Mouse (Mus musculus): Measurements from ENCODE around the gene Igsf8. TPM values are rescaled to one million over a fixed set of nuclear protein-coding genes. Genes with fewer than 3 reads are reported as not detected.

The Igsf8 gene
- polyA plus RNA-seq, 1 experiment from 2014 or later = 142 TPM

GRCm38 (mm10) chr1:172309699-172310398, 48.4 kb downstream of the Igsf8 start:
- no peaks in the 10 kb centered on the region for H3K9me3 ChIP-seq
- H3K27ac ChIP-seq = peak overlapping the region; percentile 94
- H3K4me3 ChIP-seq = peak overlapping the region; percentile 47
- no peaks in the 10 kb centered on the region for H3K36me3 ChIP-seq
- peaks cover 77% of the 10 kb centered on the region for H3K4me1 ChIP-seq (replicated peaks)
- H3K27me3 ChIP-seq (ENCODE audit: insufficient read depth, poor library complexity, severe bottlenecking) = peaks cover 19% of the 10 kb centered on the region; the same call in 1 of the 2 replicates
- 6% methylated on average over 14 of the region's 14 CpGs for WGBS
- peak; percentile 94 for DNase-seq (ENCODE audit: low spot score)

GRCm38 (mm10) chr1:172311248-172311906, 49.9 kb downstream of the Igsf8 start:
- 5% methylated on average over 23 of the region's 23 CpGs for WGBS
- H3K4me1 ChIP-seq (replicated peaks) = peaks cover 85% of the 10 kb centered on the region
- no peaks in the 10 kb centered on the region for H3K9me3 ChIP-seq
- peaks cover 19% of the 10 kb centered on the region; the same call in 1 of the 2 replicates for H3K27me3 ChIP-seq (ENCODE audit: insufficient read depth, poor library complexity, severe bottlenecking)
- H3K36me3 ChIP-seq = peaks cover 6% of the 10 kb centered on the region
- H3K4me3 ChIP-seq = peak overlapping the region; percentile 81
- H3K27ac ChIP-seq = peak overlapping the region; percentile 92
- no peak for DNase-seq (ENCODE audit: low spot score)

- peak overlapping the region; percentile 92 for H3K27ac ChIP-seq
- no peaks in the 10 kb centered on the region for H3K9me3 ChIP-seq
- peaks cover 21% of the 10 kb centered on the region; the same call in 1 of the 2 replicates for H3K27me3 ChIP-seq (ENCODE audit: insufficient read depth, poor library complexity, severe bottlenecking)
- WGBS = under 1% methylated on average over 54 of the region's 55 CpGs
- peak; percentile 91 for DNase-seq (ENCODE audit: low spot score)
- peak overlapping the region; percentile 81 for H3K4me3 ChIP-seq
- peaks cover 82% of the 10 kb centered on the region for H3K4me1 ChIP-seq (replicated peaks)
- H3K36me3 ChIP-seq = peaks cover 13% of the 10 kb centered on the region
Measured at GRCm38 (mm10) chr1:172311921-172312767, 50.7 kb downstream of the Igsf8 start.

GRCm38 (mm10) chr1:172312768-172313561, 51.5 kb downstream of the Igsf8 start:
- no peak for DNase-seq (ENCODE audit: low spot score)
- no peaks in the 10 kb centered on the region for H3K9me3 ChIP-seq
- 17% methylated on average over 16 of the region's 16 CpGs for WGBS
- peak overlapping the region; percentile 81 for H3K4me3 ChIP-seq
- peak overlapping the region; percentile 92 for H3K27ac ChIP-seq
- H3K36me3 ChIP-seq = peaks cover 21% of the 10 kb centered on the region
- H3K27me3 ChIP-seq (ENCODE audit: insufficient read depth, poor library complexity, severe bottlenecking) = peaks cover 29% of the 10 kb centered on the region
- peaks cover 85% of the 10 kb centered on the region for H3K4me1 ChIP-seq (replicated peaks)

GRCm38 (mm10) chr1:172313613-172314411, 52.4 kb downstream of the Igsf8 start:
- DNase-seq (ENCODE audit: low spot score) = no peak
- Histone ChIP-seq H3K9me3 (no peaks in the 10 kb centered on the region), H3K4me1 (replicated peaks) (peaks cover 88% of the 10 kb centered on the region), H3K4me3 (peak overlapping the region; percentile 81), H3K36me3 (peaks cover 29% of the 10 kb centered on the region), H3K27ac (peak overlapping the region; percentile 92), H3K27me3 (ENCODE audit: insufficient read depth, poor library complexity, severe bottlenecking) (peaks cover 36% of the 10 kb centered on the region)
- 72% methylated on average over 10 of the region's 10 CpGs for WGBS

GRCm38 (mm10) chr1:172314911-172315310, 53.5 kb downstream of the Igsf8 start:
- WGBS = 62% methylated on average over 3 of the region's 3 CpGs
- H3K9me3 ChIP-seq = no peaks in the 10 kb centered on the region
- H3K27ac ChIP-seq = peak overlapping the region; percentile 92
- peak overlapping the region; percentile 20; the same call in 1 of the 2 replicates for H3K4me3 ChIP-seq
- H3K36me3 ChIP-seq = peaks cover 40% of the 10 kb centered on the region
- peaks cover 37% of the 10 kb centered on the region for H3K27me3 ChIP-seq (ENCODE audit: insufficient read depth, poor library complexity, severe bottlenecking)
- DNase-seq (ENCODE audit: low spot score) = no peak
- peaks cover 90% of the 10 kb centered on the region for H3K4me1 ChIP-seq (replicated peaks)

GRCm38 (mm10) chr1:172317431-172317830, 56.0 kb downstream of the Igsf8 start:
- no peaks in the 10 kb centered on the region for H3K9me3 ChIP-seq
- 52% methylated on average over 18 of the region's 18 CpGs for WGBS
- peak overlapping the region; percentile 9; the same call in 1 of the 2 replicates for H3K4me3 ChIP-seq
- peaks cover 90% of the 10 kb centered on the region for H3K4me1 ChIP-seq (replicated peaks)
- DNase-seq (ENCODE audit: low spot score) = no peak
- H3K27ac ChIP-seq = peak overlapping the region; percentile 78
- peaks cover 54% of the 10 kb centered on the region for H3K36me3 ChIP-seq
- peaks cover 36% of the 10 kb centered on the region for H3K27me3 ChIP-seq (ENCODE audit: insufficient read depth, poor library complexity, severe bottlenecking)

GRCm38 (mm10) chr1:172317946-172318345, 56.5 kb downstream of the Igsf8 start:
- WGBS = 50% methylated on average over 15 of the region's 15 CpGs
- no peak for DNase-seq (ENCODE audit: low spot score)
- peak overlapping the region; percentile 78 for H3K27ac ChIP-seq
- H3K36me3 ChIP-seq = peaks cover 54% of the 10 kb centered on the region
- H3K4me3 ChIP-seq = no peak overlapping the region
- H3K27me3 ChIP-seq (ENCODE audit: insufficient read depth, poor library complexity, severe bottlenecking) = peaks cover 39% of the 10 kb centered on the region
- no peaks in the 10 kb centered on the region for H3K9me3 ChIP-seq
- H3K4me1 ChIP-seq (replicated peaks) = peaks cover 90% of the 10 kb centered on the region

- DNase-seq (ENCODE audit: low spot score) = no peak
- Histone ChIP-seq H3K4me1 (replicated peaks) (peaks cover 90% of the 10 kb centered on the region), H3K27ac (peak overlapping the region; percentile 78), H3K27me3 (ENCODE audit: insufficient read depth, poor library complexity, severe bottlenecking) (peaks cover 38% of the 10 kb centered on the region), H3K4me3 (no peak overlapping the region), H3K9me3 (no peaks in the 10 kb centered on the region), H3K36me3 (peaks cover 54% of the 10 kb centered on the region)
- 79% methylated on average over 19 of the region's 19 CpGs for WGBS
Measured at GRCm38 (mm10) chr1:172318424-172319035, 57.1 kb downstream of the Igsf8 start.

GRCm38 (mm10) chr1:172319346-172319745, 57.9 kb downstream of the Igsf8 start:
- no peak overlapping the region for H3K4me3 ChIP-seq
- peak overlapping the region; percentile 78 for H3K27ac ChIP-seq
- H3K36me3 ChIP-seq = peaks cover 54% of the 10 kb centered on the region
- peaks cover 86% of the 10 kb centered on the region for H3K4me1 ChIP-seq (replicated peaks)
- peaks cover 38% of the 10 kb centered on the region for H3K27me3 ChIP-seq (ENCODE audit: insufficient read depth, poor library complexity, severe bottlenecking)
- DNase-seq (ENCODE audit: low spot score) = no peak
- H3K9me3 ChIP-seq = no peaks in the 10 kb centered on the region
- 89% methylated on average over 7 of the region's 7 CpGs for WGBS

GRCm38 (mm10) chr1:172319921-172320411, 58.5 kb downstream of the Igsf8 start:
- peaks cover 44% of the 10 kb centered on the region for H3K27me3 ChIP-seq (ENCODE audit: insufficient read depth, poor library complexity, severe bottlenecking)
- 35% methylated on average over 5 of the region's 5 CpGs for WGBS
- no peak for DNase-seq (ENCODE audit: low spot score)
- H3K9me3 ChIP-seq = no peaks in the 10 kb centered on the region
- H3K36me3 ChIP-seq = peaks cover 54% of the 10 kb centered on the region
- no peak overlapping the region for H3K4me3 ChIP-seq
- peak overlapping the region; percentile 78 for H3K27ac ChIP-seq
- peaks cover 85% of the 10 kb centered on the region for H3K4me1 ChIP-seq (replicated peaks)
